Mouse (Mus musculus) ES-Bruce4 (cell line): ENCODE measurements around the gene Ddn.

Source experiments
- CTCF ChIP-seq: IDR thresholded peaks from one replicate; pipeline ENCODE4 v1.8.1; 2011; ENCODE audit warnings: low read depth, low read length
- POLR2A ChIP-seq: IDR thresholded peaks from one replicate; pipeline ENCODE4 v1.8.1; 2011; ENCODE audit warnings: low read length; ENCODE audit not compliant: insufficient read depth

- no peak for TF ChIP-seq CTCF
- TF ChIP-seq POLR2A: no peak
Observed at GRCm38 (mm10) chr15:98846140-98846539, 36.9 kb upstream of the Ddn start.
